Mouse (Mus musculus): ENCODE data around the gene Ilvbl. TPM values are rescaled to one million over a fixed set of nuclear protein-coding genes. Genes with fewer than 3 reads are reported as not detected.
"Not testable (repeated sequence)": the region's sequence is repeated elsewhere in the genome, so short reads cannot be mapped to it uniquely, and the experiment has no call there.

Gene Ilvbl
- total RNA-seq, 2 experiments from 2014 or later: 19.2 to 21.9 TPM

DNA sequence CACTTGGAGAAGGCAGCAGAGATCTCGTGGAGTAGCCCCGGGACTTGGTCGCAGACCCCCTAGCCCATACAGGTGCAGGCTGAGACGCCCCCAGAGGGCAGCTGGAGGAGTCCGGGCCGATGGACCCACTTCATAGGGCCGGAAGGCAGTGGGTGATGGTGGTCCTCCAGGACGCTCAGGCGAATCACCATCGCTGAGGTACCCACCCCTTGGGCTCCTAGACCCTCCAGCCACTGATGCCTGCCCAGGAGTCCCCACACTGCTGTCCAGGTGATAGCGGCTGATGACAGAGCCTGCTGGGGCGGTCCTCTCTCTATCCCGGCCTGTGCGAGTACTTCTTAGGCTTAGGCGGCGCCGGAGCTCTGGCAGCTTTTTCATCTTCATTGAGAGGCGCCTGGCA lies 15.1 kb downstream of the Ilvbl start:
- intact Hi-C loops (cut with DNase I): no loop called here
- DNase-seq (ENCODE audit: extremely low spot score in 1 of 2, low spot score in 2 of 2): no peak

DNA sequence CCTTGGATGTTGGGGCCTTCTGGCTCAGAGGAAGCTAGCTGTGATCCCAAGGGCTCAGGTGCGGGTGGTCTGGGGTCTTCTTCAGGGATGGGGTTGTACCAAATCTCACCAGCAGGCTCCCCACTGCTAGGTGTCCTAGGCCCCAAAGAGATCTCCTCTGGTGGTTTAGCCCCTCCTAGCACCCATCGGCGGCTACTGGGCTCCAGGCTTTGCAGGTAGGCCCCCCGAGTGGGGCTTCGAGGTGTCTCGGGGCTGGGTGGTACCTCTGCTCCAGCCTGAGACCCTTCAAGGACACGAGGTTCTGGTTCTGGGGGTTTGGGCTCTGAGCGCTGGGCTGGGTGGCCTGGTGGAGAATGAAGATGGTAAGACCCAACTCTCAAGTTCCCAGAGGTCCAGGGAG lies 15.8 kb downstream of the Ilvbl start:
- no peak for DNase-seq (ENCODE audit: extremely low spot score in 1 of 2, low spot score in 2 of 2)
- intact Hi-C loops (cut with DNase I): no loop called here

DNA sequence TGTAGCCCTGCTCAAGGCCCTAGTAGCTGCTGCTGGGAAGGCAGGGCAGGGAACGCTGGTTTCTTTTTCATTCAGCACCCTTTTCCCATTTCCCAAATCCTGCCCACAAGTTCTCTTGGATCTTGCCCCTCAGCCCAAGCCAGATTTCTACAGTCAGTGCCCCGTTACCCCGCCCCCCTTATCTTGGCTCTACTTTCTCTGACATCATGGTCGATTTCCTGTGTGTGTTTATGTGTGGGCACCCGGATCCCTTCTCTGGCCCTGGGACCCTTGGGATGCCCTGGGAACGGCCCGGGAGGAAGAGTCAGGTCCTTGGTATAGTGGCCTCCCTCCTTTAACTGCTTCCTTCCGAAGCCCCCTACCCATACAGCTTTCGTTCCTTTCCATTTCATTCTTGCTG lies 16.6 kb downstream of the Ilvbl start:
- intact Hi-C loops (cut with DNase I): no loop called here
- DNase-seq (ENCODE audit: extremely low spot score in 1 of 2, low spot score in 2 of 2): no peak

DNA sequence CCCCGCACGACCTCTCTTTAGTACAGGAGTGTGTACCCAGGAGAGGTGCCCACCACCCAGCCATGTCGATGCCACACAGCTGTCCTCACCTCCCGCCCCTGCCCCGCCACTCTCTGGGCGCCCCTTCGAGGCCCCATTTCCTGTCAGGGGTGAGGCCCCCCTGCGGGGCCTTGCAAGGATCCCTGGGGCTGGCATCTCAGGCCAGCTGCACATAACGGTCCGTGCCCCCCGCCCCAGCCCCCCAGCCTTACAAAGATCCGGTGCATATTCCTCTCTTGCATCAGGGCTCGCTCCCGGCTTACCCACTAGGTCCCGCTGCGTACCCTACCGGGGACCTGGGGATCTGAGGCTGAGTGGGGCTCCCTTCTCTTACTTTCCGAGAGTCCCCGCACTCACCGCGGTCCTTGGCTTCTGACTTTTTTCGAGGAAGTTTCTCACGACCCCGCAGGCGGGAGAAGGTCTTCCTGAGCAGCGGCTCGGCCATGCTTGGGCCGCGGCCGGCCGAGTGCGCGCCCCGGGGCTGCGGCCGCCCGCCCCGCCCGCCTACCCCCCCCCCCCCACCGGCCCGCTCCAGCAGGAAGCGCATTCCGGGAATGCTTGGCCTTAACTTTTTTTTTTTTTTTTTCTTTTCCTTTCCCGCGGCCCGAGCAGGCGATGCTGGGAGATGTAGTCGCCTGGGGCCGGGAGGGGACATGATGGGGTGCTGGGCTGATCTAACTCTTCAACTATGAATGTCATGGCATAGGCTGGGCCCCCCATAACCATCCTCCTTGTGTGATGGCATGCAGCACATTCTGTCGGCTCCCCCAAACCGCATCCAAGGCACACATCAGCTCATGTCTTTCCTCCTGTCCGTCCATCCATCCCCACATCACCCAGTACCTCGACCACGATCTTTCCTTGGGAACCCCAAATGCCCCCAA lies 17.5 kb downstream of the Ilvbl start, which contains the start of gene Syde1:
TSS of gene Syde1 (minus strand) at position 559 of the 923 bp plus-strand sequence.
- intact Hi-C loops (cut with DNase I): no loop called here
- peak in 1 of 2 experiments; percentile 59 for DNase-seq (ENCODE audit: extremely low spot score in 1 of 2, low spot score in 2 of 2)

DNA sequence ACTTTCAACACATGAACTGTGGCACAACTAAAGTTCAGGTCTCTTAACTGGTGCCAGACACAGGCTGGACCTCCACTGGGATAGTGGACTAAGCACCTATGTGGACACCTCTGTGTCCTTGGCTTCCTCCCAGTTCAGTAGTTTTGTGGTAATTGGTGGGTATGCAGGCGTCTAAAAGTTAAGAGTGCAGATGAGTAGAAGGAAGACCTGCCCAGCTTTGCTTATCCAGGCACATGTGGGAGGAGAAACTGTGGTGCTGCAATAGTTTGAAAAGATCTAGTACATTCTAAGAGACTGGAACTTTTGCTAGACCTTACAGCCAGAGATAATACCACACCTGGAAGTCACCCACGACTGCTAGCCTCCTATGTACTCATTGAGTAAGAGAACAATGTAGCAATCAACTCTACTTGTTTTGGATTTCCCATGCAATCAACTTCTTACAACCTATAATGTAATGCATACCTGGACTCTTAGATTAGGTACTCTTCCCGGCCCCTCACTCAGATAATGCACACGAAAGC lies 18.8 kb downstream of the Ilvbl start:
- DNase-seq (ENCODE audit: extremely low spot score in 1 of 2, low spot score in 2 of 2): no peak
- intact Hi-C loops (cut with DNase I): no loop called here

DNA sequence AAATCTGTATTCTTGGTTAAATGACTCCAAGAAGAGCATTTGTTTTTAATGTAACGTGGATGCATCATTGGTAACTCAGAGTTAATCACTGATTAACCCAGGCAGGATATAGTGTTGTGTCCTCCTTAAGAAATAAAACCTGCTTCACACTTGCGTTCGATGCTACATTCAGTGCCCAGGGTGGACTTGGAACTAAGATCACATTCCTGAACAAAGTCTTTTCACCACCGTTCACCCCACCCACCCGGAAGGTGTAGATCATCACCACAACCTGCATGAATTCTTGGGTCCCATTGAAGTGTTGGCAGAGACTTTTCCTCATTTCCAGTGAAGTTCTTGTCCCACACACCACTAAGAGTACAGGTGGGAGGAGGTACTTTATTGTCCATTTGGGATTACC lies 19.6 kb downstream of the Ilvbl start:
- intact Hi-C loops (cut with DNase I): no loop called here
- DNase-seq (ENCODE audit: extremely low spot score in 1 of 2, low spot score in 2 of 2): no peak

DNA sequence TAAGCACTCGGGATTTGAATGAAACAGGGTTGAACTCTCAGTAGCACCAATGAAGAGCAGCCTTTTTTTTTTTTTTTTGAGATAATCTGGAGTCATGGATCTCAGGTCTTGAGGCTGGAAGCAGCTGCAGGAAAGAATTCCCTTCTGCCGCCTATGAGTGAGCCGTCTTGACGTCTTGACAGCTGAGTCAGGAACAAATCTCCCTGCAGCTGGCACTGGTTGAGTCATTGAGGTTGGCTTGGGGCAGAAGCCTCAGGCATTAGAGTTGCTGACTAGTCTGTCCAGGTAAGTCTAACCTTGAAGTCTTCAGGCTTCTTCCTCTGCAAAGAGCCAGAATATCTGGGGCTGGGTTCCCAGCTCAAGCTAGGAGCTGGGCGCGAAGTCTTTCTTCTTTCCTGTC lies 20.0 kb downstream of the Ilvbl start:
- no peak for DNase-seq (ENCODE audit: extremely low spot score in 1 of 2, low spot score in 2 of 2)
- intact Hi-C loops (cut with DNase I): no loop called here

DNA sequence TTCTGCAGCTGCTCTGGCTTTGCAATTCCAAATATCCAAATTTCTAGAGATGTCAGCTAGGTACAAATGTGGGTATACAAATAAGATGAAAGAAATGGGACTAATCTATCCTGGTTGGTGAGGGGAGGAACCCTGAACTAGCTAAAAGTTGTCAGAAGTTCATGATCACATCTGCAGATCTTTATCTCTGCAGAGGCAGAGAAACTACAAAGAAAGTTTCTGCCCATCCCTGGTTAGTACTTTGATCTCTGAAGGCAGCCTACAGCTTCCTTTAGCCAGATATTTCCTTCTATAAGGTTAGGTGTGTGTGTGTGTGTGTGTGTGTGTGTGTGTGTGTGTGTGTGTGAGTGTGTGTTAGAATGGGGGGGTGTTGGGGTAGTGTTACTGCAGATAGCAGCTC lies 20.4 kb downstream of the Ilvbl start:
- intact Hi-C loops (cut with DNase I): no loop called here
- no peak for DNase-seq (ENCODE audit: extremely low spot score in 1 of 2, low spot score in 2 of 2)

GRCm38 (mm10) chr10:78599865-78600264 lies 25.7 kb downstream of the Ilvbl start:
- intact Hi-C loops (cut with DNase I): loop anchor here (10.0 kb wide), 2 partner anchors 55 to 85 kb away; partner anchors contain the start of gene Olfr1358
- DNase-seq (ENCODE audit: extremely low spot score in 1 of 2, low spot score in 2 of 2): no peak

DNA sequence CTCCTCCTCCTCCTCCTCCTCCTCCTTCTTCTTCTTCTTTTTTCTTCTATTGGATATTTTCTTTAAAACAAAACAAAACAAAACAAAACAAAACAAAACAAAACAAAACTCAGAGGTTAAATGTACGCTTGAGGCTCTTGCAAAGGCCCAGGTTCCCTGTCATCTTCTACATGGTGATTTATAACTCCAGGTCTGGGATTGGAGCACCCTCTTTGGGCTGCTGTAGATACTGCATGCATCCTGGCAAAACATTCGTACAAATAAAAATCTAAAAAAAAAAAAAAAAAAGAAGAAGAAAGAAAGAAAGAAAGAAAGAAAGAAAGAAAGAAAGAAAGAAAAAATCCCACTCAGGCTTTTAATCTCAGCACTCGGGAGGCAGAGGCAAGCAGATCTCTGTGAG lies 30.9 kb downstream of the Ilvbl start:
- peak; percentile 16 to 49 for DNase-seq (ENCODE audit: extremely low spot score in 1 of 2, low spot score in 2 of 2)
- intact Hi-C loops (cut with DNase I): loop anchor here (10.0 kb wide), 2 partner anchors 60 to 90 kb away; partner anchors contain the start of gene Olfr1358

DNA sequence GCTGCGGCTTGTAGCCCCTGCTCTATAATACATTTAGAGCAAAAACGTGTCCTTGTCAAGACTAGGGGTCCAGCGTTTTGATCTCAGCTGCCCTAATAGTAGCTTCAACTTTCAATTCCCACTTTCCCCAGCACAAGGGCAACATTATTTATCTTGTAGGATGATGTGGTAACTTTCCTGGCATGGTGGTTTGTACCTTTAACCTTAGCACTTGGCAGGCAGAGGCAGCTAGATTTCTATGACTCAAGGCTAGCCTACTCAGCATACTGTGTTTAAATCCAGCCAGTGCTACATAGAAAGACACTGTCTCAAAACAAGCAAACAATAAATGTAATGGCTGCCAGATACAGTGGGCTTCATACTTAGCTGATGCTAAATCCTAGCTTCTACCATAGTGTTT lies 33.5 kb downstream of the Ilvbl start:
- intact Hi-C loops (cut with DNase I): loop anchor here (10.0 kb wide), 2 partner anchors 63 to 93 kb away; partner anchors contain the start of gene Olfr1358

GRCm38 (mm10) chr10:78617974-78618373 lies 43.8 kb downstream of the Ilvbl start, which contains the start of gene Olfr1357:
Gene Olfr1357 (minus strand): TSS chr10:78618074.
- intact Hi-C loops (cut with DNase I): no loop called here
- no peak for DNase-seq (ENCODE audit: extremely low spot score in 1 of 2, low spot score in 2 of 2)

More for the DNA sequence above, 33.5 kb downstream of the Ilvbl start:
- no peak for DNase-seq (ENCODE audit: extremely low spot score in 1 of 2, low spot score in 2 of 2)

DNA sequence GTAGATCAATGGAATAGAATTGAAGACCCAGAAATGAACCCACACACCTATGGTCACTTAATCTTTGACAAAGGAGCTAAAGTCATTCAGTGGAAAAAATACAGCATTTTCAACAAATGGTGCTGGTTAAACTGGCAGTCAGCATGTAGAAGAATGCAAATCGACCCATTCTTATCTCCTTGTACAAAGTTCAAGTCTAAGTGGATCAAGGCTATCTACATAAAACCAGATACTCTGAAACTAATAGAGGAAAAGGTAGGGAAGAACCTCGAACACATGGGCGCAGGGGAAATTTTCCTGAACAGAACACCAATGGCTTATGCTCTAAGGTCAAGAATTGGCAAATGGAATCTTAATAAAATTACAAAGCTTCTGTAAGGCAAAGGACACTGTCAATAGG lies 49.0 kb downstream of the Ilvbl start:
- DNase-seq (ENCODE audit: extremely low spot score in 1 of 2, low spot score in 2 of 2); intact Hi-C loops (cut with DNase I): not testable (repeated sequence)

DNA sequence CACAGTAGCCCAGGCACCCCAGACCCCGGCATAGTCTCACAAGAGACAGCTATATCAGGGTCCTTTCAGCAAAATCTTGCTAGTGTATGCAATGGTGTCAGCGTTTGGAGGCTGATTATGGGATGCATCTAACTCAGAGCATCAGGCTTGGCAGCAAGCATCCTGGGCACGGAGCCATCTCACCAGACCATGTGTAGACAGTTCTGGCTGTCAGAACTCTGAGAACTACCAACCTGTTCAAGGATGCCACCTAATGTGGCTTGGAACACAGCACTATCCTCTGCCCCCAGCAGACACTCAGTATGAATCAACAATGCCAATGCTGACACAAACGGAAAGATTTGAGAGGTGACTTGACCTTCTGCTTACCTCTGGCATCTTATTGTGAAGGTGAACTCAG lies 56.0 kb downstream of the Ilvbl start:
- intact Hi-C loops (cut with DNase I): loop anchor here (5.0 to 10.0 kb wide), 2 partner anchors 115 to 487 kb away; no protein-coding TSS in a partner anchor
- DNase-seq (ENCODE audit: extremely low spot score in 1 of 2, low spot score in 2 of 2): peak; percentile 10 to 44

GRCm38 (mm10) chr10:78632311-78632710 lies 58.2 kb downstream of the Ilvbl start:
- intact Hi-C loops (cut with DNase I): loop anchor here (5.0 to 10.0 kb wide), 2 partner anchors 112 to 485 kb away; no protein-coding TSS in a partner anchor
- peak; percentile 20 to 49 for DNase-seq (ENCODE audit: extremely low spot score in 1 of 2, low spot score in 2 of 2)

Small RNA genes within 50 kb of the gene (microRNA-seq; reads per million reads assigned to microRNA genes)
- not detected for gene Gm27541

Other genes starting within 250 kb of the Ilvbl start
- 100 to 1,000 TPM; 251 to 263 TPM for gene Agpat3, start 221.9 kb upstream of the Ilvbl start, total RNA-seq (2021)
- gene Rrp1, start 161.3 kb upstream of the Ilvbl start, total RNA-seq (2021): 100 to 1,000 TPM; 345 to 346 TPM
- 10 to 100 TPM; 33.8 to 37.4 TPM for gene Cstb, start 148.7 kb upstream of the Ilvbl start, total RNA-seq (2021)
- 10 to 100 TPM; 65.2 to 67.6 TPM for gene Pdxk, start 109.4 kb upstream of the Ilvbl start, total RNA-seq (2021)
- gene Olfr1358, start 56.9 kb upstream of the Ilvbl start, total RNA-seq (2021): not detected
- gene Syde1, start 17.6 kb downstream of the Ilvbl start, total RNA-seq (2021): 1 to 10 TPM; 3.9 TPM
- gene Olfr1357, start 43.7 kb downstream of the Ilvbl start, total RNA-seq (2021): not detected
- not detected for gene Casp14, start 143.9 kb downstream of the Ilvbl start, total RNA-seq (2021)
- gene Ccdc105, start 178.7 kb downstream of the Ilvbl start, total RNA-seq (2021): under 1 TPM; 0.20 to 0.32 TPM
- gene Slc1a6, start 206.2 kb downstream of the Ilvbl start, total RNA-seq (2021): 10 to 100 TPM; 17.3 to 18.4 TPM

All from left cerebral cortex, postnatal 10 days (tissue).